Mouse (Mus musculus): ENCODE data around the gene Enox1. TPM values are rescaled to one million over a fixed set of nuclear protein-coding genes. Genes with fewer than 3 reads are reported as not detected.

Gene Enox1
- polyA plus RNA-seq, 1 experiment from 2014 or later: 9.7 TPM

- WGBS: 71% methylated on average over 4 of the region's 4 CpGs
Measured at GRCm38 (mm10) chr14:77258186-77258585, 101.6 kb downstream of the Enox1 start.

GRCm38 (mm10) chr14:77259686-77260085 lies 103.1 kb downstream of the Enox1 start:
- DNase-seq (ENCODE audit: low spot score): no peak
- H3K4me3 ChIP-seq: no peak overlapping the region
- no peak overlapping the region for H3K27ac ChIP-seq (replicated peaks)
- 92% methylated on average over 5 of the region's 5 CpGs for WGBS
- peaks cover 13% of the 10 kb centered on the region for H3K4me1 ChIP-seq
- H3K27me3 ChIP-seq (ENCODE audit: low read depth, poor library complexity, severe bottlenecking): no peaks in the 10 kb centered on the region
- no peaks in the 10 kb centered on the region for H3K36me3 ChIP-seq
- H3K9me3 ChIP-seq (replicated peaks): no peaks in the 10 kb centered on the region

More at GRCm38 (mm10) chr14:77258186-77258585, 101.6 kb downstream of the Enox1 start:
- H3K36me3 ChIP-seq: no peaks in the 10 kb centered on the region
- H3K4me1 ChIP-seq: peaks cover 4% of the 10 kb centered on the region; the same call in 1 of the 2 replicates
- H3K27me3 ChIP-seq (ENCODE audit: low read depth, poor library complexity, severe bottlenecking): no peaks in the 10 kb centered on the region
- no peaks in the 10 kb centered on the region for H3K9me3 ChIP-seq (replicated peaks)
- no peak for DNase-seq (ENCODE audit: low spot score)
- no peak overlapping the region for H3K27ac ChIP-seq (replicated peaks)
- H3K4me3 ChIP-seq: no peak overlapping the region

- Histone ChIP-seq H3K9me3 (replicated peaks) (no peaks in the 10 kb centered on the region), H3K27me3 (ENCODE audit: low read depth, poor library complexity, severe bottlenecking) (no peaks in the 10 kb centered on the region), H3K4me1 (peaks cover 13% of the 10 kb centered on the region), H3K4me3 (no peak overlapping the region), H3K36me3 (no peaks in the 10 kb centered on the region), H3K27ac (replicated peaks) (no peak overlapping the region)
- no peak for DNase-seq (ENCODE audit: low spot score)
- 77% methylated on average over 4 of the region's 4 CpGs for WGBS
Measured at GRCm38 (mm10) chr14:77260107-77260506, 103.5 kb downstream of the Enox1 start.

- Histone ChIP-seq H3K4me1 (peaks cover 24% of the 10 kb centered on the region), H3K27ac (replicated peaks) (0 out of 2 replicates have a peak overlapping the region, but pooled peaks have one; percentile 1), H3K9me3 (replicated peaks) (no peaks in the 10 kb centered on the region), H3K27me3 (ENCODE audit: low read depth, poor library complexity, severe bottlenecking) (no peaks in the 10 kb centered on the region), H3K4me3 (no peak overlapping the region), H3K36me3 (no peaks in the 10 kb centered on the region)
- no peak for DNase-seq (ENCODE audit: low spot score)
- WGBS: 57% methylated on average over 17 of the region's 17 CpGs
Measured at GRCm38 (mm10) chr14:77266805-77267771, 110.5 kb downstream of the Enox1 start.

GRCm38 (mm10) chr14:77272248-77272930 lies 115.8 kb downstream of the Enox1 start:
- H3K4me1 ChIP-seq: peaks cover 13% of the 10 kb centered on the region
- no peak overlapping the region for H3K4me3 ChIP-seq
- no peak for DNase-seq (ENCODE audit: low spot score)
- H3K27ac ChIP-seq (replicated peaks): no peak overlapping the region
- no peaks in the 10 kb centered on the region for H3K27me3 ChIP-seq (ENCODE audit: low read depth, poor library complexity, severe bottlenecking)
- H3K36me3 ChIP-seq: no peaks in the 10 kb centered on the region
- 75% methylated on average over 12 of the region's 12 CpGs for WGBS
- H3K9me3 ChIP-seq (replicated peaks): no peaks in the 10 kb centered on the region

- Histone ChIP-seq H3K27me3 (ENCODE audit: low read depth, poor library complexity, severe bottlenecking) (no peaks in the 10 kb centered on the region), H3K27ac (replicated peaks) (no peak overlapping the region), H3K4me1 (peaks cover 9% of the 10 kb centered on the region), H3K4me3 (no peak overlapping the region), H3K9me3 (replicated peaks) (no peaks in the 10 kb centered on the region), H3K36me3 (no peaks in the 10 kb centered on the region)
- WGBS: 68% methylated on average over 13 of the region's 13 CpGs
- no peak for DNase-seq (ENCODE audit: low spot score)
Measured at GRCm38 (mm10) chr14:77272931-77273446, 116.4 kb downstream of the Enox1 start.

GRCm38 (mm10) chr14:77273721-77274120 lies 117.2 kb downstream of the Enox1 start:
- Histone ChIP-seq H3K9me3 (replicated peaks) (no peaks in the 10 kb centered on the region), H3K4me3 (no peak overlapping the region), H3K27me3 (ENCODE audit: low read depth, poor library complexity, severe bottlenecking) (no peaks in the 10 kb centered on the region), H3K36me3 (no peaks in the 10 kb centered on the region), H3K4me1 (peaks cover 9% of the 10 kb centered on the region; the same call in 1 of the 2 replicates), H3K27ac (replicated peaks) (no peak overlapping the region)
- WGBS: 86% methylated on average over 6 of the region's 6 CpGs
- no peak for DNase-seq (ENCODE audit: low spot score)

GRCm38 (mm10) chr14:77275607-77276006 lies 119.0 kb downstream of the Enox1 start:
- no peak for DNase-seq (ENCODE audit: low spot score)
- WGBS: 91% methylated on average over 6 of the region's 6 CpGs

GRCm38 (mm10) chr14:77279143-77279542 lies 122.6 kb downstream of the Enox1 start:
- Histone ChIP-seq H3K36me3 (no peaks in the 10 kb centered on the region), H3K4me1 (0 out of 2 replicates have a peak, but pooled peaks cover 8% of the 10 kb centered on the region), H3K27ac (replicated peaks) (no peak overlapping the region), H3K4me3 (no peak overlapping the region), H3K27me3 (ENCODE audit: low read depth, poor library complexity, severe bottlenecking) (no peaks in the 10 kb centered on the region), H3K9me3 (replicated peaks) (no peaks in the 10 kb centered on the region)
- WGBS: 92% methylated on average over 4 of the region's 4 CpGs
- DNase-seq (ENCODE audit: low spot score): no peak

More at GRCm38 (mm10) chr14:77275607-77276006, 119.0 kb downstream of the Enox1 start:
- Histone ChIP-seq H3K27ac (replicated peaks) (no peak overlapping the region), H3K27me3 (ENCODE audit: low read depth, poor library complexity, severe bottlenecking) (no peaks in the 10 kb centered on the region), H3K4me1 (peaks cover 13% of the 10 kb centered on the region; the same call in 1 of the 2 replicates), H3K4me3 (no peak overlapping the region), H3K9me3 (replicated peaks) (no peaks in the 10 kb centered on the region), H3K36me3 (no peaks in the 10 kb centered on the region)

GRCm38 (mm10) chr14:77280454-77280853 lies 123.9 kb downstream of the Enox1 start:
- Histone ChIP-seq H3K27me3 (ENCODE audit: low read depth, poor library complexity, severe bottlenecking) (no peaks in the 10 kb centered on the region), H3K9me3 (replicated peaks) (no peaks in the 10 kb centered on the region), H3K4me1 (0 out of 2 replicates have a peak, but pooled peaks cover 8% of the 10 kb centered on the region), H3K4me3 (no peak overlapping the region), H3K27ac (replicated peaks) (no peak overlapping the region), H3K36me3 (no peaks in the 10 kb centered on the region)
- 80% methylated on average over 2 of the region's 2 CpGs for WGBS
- no peak for DNase-seq (ENCODE audit: low spot score)

GRCm38 (mm10) chr14:77280893-77281292 lies 124.3 kb downstream of the Enox1 start:
- Histone ChIP-seq H3K27ac (replicated peaks) (no peak overlapping the region), H3K4me1 (0 out of 2 replicates have a peak, but pooled peaks cover 8% of the 10 kb centered on the region), H3K4me3 (no peak overlapping the region), H3K9me3 (replicated peaks) (no peaks in the 10 kb centered on the region), H3K36me3 (no peaks in the 10 kb centered on the region), H3K27me3 (ENCODE audit: low read depth, poor library complexity, severe bottlenecking) (no peaks in the 10 kb centered on the region)
- no peak for DNase-seq (ENCODE audit: low spot score)
- 80% methylated on average over 7 of the region's 7 CpGs for WGBS

- DNase-seq (ENCODE audit: low spot score): no peak
- H3K9me3 ChIP-seq (replicated peaks): no peaks in the 10 kb centered on the region
- no peaks in the 10 kb centered on the region for H3K27me3 ChIP-seq (ENCODE audit: low read depth, poor library complexity, severe bottlenecking)
- H3K36me3 ChIP-seq: no peaks in the 10 kb centered on the region
- 65% methylated on average over 4 of the region's 4 CpGs for WGBS
- no peak overlapping the region for H3K4me3 ChIP-seq
- H3K27ac ChIP-seq (replicated peaks): no peak overlapping the region
- 0 out of 2 replicates have a peak, but pooled peaks cover 8% of the 10 kb centered on the region for H3K4me1 ChIP-seq
Measured at GRCm38 (mm10) chr14:77283939-77284338, 127.4 kb downstream of the Enox1 start.

All from midbrain, embryonic 10.5 days (tissue).